Mouse (Mus musculus) lung, postnatal 14 days (tissue): ENCODE results near the gene Slfnl1.

Experiments
- DNase-seq: peaks from one replicate; pipeline ENCODE4 v3.0.0; 2021

The Slfnl1 gene

DNA sequence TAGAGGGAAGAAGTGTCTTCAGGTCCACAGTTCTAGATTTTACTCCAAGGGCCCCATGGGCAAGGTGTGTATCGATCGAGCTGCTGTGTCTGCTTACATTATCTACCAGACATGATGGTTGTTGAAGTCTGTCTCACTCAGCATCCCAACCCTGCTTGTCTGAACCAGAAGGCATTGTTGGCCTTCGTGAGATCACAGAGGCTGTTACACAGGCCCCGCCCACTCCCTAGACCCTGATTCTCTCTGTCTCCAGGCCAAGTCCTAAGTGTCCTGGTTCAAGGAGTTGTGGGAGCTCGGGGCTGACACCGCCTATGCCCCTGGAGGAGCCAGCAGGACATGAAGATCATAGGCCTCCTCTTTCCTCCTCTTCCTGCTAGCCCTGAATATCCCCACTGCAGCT lies at the start of gene Slfnl1:
Slfnl1 (plus strand) TSS at position 246 of the 400 bp plus-strand sequence.
- no peak for DNase-seq

DNA sequence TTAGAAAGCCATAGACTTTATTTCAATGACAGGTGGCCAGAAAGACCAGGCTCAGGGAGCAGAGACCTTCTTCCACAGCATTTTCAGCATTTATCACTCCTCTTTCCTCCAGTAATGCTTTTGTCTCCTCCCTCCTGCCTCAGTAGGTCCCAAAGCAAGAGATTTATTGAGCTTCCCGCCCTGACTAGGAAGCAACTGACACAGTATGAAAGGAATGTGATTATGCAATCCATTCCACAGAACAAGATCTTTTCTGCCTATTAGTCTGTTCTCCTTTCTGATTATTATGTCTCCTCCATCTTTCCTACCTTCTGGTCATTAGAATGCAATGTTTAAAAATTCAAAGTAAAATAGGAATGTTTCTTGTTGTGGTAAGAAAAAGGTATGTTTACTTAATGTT lies 44.3 kb upstream of the Slfnl1 start:
- DNase-seq = no peak

DNA sequence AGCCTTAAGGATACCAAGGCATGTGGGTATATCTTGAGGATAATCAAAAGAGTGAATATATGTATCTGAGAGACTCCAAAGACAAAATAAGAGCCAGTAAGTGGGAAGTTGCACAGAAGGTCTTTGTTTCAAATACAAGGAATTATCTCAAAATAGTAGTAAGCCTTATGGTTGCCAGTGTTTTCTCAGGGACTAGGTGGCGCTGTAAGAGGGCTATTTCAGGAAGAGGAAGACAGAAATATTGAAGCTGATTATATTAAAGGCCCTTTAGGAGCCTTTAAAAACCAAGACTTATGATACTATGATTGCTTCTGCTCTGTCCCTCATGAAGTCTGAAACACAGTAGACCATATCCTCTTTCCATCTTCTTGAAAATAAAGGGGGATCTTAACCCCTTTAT lies 25.1 kb upstream of the Slfnl1 start:
- DNase-seq = no peak

DNA sequence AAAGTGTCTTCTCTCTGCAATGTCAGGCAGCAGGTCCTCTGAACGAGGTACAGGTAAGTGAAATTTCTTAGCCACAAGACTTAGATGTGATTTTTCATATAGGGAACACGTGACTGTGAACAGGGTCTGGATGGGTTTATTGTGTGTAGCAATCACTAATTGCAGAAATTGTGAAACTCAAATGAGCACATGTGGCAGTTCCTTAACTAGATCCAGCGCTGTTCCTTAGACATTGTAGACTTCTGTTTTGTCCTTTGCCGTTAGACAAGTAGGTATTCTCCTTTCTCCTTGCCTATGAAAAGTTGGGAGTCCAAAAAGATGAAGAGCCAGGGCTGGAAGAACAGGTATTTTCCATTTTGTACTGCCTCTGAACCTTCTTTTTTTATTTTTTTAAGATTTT lies 20.8 kb upstream of the Slfnl1 start:
- no peak for DNase-seq

DNA sequence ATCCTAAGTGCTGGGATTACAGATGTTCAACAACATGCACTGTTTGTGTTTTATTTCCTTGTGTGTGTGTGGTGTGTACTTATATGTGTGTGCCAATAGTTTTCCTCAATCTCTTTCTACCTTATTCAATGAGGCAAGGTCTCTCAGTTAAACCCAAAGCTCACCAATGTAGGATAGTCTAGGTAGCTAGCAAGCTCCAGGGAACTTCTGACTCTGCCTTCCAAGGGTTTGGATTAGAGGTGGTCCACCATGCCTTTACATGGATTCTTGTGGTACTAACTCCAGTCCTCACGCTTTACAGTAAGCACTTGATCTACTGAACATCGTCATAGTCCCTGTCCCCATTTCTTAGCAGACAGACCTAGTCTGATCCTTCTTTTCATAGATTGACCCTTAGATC lies 17.7 kb upstream of the Slfnl1 start:
- DNase-seq = no peak

DNA sequence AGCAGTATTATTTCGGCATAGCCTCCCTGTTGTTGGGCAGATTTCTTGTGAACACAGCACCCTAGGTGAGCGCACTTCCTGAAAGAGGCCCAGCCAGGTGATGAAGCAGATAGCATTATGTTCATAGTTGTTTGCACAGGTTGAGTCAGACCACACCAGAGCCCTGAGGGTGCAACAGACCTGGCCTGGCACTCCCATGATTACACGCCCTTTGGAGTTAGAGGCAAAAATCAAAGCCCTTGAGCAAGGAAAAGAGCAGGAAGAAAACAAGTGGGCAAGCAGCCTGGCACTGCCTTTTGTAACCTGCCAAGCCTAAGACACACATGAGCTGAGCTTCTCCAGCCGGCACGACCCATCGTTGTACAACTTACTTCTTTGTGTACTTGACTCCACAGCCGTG lies 15.5 kb upstream of the Slfnl1 start:
- DNase-seq = no peak

DNA sequence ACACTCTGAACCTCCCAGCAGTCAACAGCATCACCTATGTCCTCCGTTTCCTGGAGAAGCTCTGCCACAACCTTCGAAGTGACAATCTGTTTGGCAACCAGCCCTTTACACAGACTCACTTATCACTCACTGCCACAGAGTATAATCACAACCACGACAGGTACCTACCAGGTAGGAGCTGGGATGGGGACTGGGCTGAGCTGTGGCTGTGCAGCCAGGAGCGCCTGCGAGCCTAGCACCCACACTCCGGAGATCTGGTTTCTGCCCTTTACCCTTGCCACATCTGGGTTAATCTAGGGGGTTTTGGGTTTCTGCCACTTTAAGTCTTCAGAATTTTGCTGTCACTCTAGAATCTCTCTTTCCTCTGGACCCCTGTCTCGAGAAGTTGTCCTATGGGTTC lies 15.1 kb upstream of the Slfnl1 start:
- no peak for DNase-seq

DNA sequence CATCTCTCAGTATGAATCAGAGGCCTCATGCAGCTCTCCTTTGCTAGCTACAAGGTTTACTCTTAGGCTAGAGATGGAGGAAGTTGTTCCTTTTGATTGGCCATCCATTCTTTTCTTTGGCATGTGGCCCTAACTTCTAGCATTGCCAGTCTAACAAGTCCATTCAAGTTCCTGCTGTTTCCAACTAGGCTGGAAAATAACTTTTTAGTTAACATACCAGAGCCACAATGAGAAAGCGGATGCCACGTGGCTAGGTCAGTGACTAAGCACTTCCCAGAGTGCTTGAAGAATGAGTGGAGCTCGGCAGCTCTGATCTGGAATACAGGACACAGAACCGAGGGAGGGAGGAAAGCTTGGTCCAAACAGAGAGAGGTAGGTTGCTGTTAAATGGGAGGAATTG lies 14.7 kb upstream of the Slfnl1 start:
- peak; percentile 15 for DNase-seq

DNA sequence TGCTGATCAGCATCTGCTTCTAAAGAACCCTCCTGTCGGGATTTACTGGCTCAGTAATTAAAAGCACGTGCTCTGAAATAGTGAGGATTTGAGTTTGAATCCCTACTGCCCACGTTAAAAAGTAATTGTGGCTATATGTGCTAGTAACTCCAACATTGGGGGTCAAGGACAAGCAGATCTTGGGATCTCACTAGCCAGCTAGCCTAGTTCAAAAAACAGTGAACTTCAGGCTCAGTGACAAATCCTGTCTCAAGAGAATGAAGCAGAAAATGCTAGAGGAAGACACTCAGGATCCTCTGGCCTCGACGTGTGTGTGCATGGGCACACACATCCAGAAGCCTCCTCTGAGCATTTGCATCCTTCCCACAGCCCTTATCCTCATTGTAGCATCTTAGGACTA lies 10.3 kb upstream of the Slfnl1 start:
- no peak for DNase-seq

DNA sequence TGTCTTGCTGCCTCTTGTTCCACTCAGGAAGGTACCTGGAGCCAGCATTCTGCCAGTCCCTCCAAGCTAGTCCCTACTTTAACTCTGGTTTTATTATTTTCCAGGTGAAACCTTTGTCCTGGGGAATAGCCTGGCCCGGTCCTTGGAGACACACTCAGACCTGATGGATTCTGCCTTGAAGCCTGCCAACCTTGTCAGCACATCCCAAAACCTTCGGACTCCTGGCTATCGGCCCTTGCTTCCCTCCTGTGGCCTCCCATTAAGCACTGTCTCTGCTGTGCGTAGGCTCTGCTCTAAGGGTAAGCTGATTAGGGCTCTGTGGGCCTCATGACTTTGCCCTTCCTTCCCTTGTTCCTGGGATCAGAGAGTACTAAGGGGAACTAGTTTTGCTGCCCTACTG lies 9.7 kb upstream of the Slfnl1 start:
- no peak for DNase-seq

DNA sequence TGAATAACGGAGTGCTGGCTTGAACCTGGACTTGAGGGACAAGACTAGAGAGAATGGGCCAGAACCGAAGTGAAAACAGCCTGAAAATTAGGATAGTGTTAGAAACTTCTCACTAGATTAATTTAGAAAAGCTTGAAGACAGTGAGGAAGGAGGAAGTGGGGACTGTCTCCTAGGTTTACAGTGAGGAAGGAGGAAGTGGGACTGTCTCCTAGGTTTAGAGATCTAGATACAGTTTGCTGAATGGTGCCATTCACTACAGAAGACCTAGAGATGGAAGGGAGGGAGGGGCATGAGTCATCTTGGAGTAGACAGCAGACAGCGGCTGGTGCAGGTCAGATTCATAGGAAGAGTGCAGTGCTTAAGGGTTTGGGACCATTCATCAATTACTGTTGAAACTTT lies 8.9 kb upstream of the Slfnl1 start:
- DNase-seq = no peak

DNA sequence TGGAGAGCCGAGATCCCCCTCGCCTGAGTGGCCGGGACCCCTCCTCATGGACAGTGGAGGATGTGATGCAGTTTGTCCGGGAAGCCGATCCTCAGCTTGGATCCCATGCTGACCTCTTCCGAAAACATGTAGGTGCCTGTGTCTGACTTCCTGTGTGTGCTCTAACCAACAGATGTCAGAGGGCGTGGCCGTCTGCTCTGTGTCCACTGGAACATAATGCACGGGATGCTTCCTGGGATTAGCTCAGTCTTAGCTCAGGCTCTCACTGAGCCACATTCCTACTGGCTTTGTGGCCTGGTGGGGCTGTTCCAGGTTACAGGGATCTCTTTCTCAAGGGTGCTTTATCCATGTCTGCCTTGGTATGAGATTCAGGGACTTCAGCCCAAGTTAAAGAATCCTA lies 3.9 kb upstream of the Slfnl1 start:
- no peak for DNase-seq

DNA sequence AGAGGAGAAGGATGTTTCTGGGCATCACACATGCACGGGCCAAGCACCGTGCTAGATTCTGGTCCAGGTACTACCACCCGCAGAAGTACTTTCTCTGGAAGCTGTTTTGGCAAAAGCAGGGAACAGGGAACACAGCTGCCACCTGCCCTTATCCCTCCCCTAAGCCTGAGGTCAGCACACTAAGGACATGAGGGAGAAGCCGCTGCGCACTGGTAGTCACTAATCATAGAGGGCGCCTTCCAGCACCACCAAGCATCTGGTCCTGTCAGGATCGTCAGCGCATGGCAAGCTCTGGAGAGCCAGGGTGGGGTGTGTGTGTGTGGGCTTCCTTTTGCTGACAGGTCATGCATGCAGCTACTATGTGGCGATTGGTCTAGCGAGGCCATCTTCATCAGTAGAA lies 6.6 kb downstream of the Slfnl1 start:
- DNase-seq = no peak

DNA sequence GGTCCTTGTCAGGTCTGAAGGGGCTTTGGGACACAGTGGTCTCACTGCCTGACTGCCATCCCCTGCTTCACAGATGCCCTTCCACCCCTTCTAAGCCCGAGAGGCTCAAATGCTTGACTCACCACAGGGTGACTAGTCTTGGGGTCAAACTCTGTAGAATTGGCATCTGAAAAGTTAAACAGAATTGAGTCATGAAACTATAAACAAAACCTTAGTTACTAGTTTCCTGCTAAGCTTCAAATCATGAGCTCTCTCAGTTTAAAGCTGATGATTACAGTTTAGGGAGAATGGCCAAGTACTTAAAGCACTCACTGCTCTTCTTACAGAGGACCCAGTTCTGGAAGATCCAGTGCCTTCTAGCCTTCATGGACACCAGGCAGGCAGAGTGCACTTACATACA lies 12.9 kb downstream of the Slfnl1 start:
- no peak for DNase-seq

DNA sequence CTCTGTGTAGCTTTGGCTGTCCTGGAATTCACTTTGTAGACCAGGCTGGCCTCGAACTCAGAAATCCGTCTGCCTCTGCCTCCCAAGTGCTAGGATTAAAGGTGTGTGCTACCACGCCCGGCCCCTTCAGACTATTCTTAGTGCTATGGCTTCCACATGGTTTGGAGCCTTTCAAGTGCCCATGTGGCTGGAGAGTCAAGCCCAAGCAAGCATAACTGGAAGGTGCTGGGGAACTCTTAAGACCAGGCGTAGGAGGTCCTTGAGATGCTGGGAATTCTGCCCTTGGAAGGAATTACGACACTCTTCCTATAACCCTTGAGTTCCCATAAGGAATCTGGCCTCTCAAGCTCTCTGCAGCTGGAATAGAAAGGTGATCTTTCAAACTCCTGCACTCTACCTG lies 24.6 kb downstream of the Slfnl1 start:
- peak; percentile 6 for DNase-seq

DNA sequence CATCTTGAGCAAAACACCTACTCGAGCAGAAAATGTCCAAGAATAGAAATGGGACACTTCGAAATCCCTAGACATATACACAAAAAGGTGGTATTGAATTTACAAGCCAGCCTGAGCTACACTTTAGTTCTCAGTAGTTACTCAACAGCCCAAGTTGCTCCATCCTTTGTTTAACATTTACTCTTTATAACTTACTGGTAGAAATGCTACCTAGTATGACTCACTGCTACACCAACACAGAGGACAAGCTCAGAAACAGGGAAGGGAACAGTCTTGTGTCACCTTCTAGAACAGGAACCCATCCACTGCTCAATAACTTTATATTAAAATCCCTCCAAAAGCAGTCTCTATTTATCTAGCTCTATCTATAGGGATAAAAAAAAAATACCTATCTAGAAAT lies 33.7 kb downstream of the Slfnl1 start:
- no peak for DNase-seq

DNA sequence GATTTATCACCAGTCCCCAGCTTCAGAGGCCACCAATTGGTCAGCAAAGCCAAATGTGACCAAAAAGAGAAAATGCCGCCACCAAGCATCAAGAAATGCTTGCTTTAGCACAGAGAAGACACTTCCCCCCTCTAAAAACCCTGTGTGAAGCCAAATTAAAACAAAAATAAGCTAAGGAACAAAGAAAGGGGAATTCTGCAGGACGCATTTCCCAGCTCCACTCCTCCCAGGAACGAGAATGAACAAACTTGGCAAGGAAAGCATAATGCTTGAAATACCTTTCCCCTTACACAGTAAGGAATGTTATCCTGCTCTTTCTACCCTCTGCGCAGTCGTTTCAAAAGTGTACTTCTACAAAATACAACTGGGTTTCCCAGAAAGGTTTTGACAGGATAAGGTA lies 36.0 kb downstream of the Slfnl1 start:
- DNase-seq = peak; percentile 21

DNA sequence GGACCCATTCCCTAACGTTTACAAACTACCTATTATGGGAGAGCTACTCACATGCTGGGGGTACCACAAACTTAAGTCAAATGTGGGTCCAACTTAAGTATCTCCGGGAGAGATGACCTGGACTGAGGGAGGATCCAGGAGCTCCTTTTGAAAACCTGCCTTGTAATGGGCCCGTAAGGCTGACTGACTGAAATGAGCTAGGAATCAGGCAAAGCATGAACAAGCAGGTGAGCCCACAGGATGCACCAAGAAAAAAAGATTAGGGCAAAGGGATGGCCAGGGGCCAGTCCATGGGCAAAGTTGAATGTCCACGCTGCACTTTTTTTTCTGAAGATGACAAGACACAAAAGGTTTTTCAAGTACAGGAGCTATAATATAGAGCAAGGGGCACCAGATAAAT lies 37.0 kb downstream of the Slfnl1 start:
- no peak for DNase-seq

DNA sequence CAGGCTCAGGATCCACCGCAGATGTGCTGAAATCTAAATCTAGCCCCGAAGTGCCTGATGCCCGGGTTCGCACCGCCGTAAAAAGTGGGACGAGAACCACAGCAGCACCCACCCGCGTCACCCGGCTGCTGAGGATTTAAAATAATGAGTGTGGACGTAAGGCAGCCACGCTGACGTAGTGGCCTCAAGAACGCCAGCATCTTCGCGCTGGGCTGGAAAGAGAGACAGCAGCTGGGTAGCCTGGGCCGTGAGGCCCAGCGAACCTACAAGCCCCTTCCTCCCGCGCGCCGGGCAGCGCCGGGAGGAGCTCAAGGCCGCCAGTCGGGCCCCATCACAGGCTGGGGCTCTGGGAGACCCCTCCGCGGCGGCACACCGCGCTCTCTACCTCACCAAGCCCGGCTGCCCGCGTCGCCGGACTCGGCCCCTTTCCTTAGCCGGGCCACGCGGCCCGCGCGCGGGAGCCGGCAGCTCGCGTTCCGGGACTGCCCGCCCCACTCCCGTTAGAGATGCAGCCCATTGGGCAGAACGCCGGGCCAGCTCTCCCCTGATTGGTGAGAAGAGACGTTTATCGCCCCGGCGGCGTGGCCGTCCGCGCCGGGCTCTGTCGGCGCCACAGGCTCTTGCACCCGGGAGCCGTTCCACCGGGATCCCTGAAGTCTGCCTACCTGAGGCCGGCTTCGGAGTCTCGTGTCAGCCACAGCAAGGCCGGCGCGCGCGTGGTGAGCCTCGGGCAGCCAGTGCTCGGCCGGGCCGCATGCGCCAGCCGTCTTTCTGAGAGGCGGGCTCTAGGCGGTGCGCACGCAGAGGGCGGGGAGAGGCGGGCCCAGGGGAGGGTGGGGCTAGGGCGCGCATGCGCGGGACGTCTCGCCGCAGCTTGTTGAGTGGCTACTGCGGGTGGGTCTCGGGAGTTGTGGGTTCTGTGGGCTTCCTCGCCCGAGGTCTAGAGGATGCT lies 37.7 kb downstream of the Slfnl1 start, which contains the start of gene Ctps:
Ctps (minus strand) TSS at position 791 of the 952 bp plus-strand sequence.
- peak; percentile 94 for DNase-seq

DNA sequence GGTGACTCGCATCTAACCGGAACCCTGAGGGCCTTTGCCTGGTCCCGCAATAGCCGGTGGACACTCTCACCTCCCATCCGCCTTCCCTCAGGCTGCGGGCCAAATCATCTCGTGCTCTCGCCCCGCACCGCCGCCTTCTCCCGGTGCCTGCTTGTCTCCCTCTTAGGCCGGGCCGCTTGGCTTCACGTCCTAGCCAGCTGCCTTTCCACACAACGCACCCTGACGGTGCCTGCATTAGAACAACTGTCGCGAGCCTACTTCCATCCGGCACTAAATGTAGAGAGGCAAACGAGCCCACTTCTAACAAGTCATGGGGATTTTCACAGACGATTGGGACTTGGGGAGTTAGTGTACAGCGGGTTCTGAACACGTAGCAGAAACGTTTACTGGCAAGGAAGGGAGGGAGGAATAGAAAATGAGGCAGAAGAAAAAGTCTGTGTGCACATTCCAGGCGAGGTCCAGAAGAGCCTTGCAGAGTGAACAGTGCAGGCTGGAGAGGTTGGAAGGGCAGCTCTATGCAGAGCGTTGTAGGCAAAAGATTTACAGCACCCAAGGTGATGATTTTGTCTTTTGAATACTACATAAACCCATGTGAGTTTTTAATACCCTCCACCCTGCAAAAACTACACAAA lies 38.5 kb downstream of the Slfnl1 start:
- DNase-seq = no peak

DNA sequence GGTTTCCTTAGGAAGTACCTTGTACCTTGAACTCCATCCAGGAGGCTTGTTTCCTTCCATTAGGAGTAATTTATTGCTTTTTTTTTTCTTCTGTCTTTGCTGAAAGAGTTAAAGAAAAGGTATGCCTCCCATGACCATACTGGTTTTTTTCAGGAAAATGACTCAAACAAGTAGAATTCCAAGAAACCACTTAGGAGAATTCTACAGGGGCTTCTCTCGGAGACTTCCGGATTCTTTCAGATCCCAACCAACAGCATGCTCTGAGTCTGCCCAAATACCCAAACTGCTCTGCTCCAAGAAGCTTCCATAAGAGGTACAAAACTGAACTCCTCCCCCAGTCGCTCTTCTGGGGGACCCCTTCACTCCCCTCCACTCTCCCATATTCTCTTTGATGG lies 39.0 kb downstream of the Slfnl1 start:
- DNase-seq = no peak

DNA sequence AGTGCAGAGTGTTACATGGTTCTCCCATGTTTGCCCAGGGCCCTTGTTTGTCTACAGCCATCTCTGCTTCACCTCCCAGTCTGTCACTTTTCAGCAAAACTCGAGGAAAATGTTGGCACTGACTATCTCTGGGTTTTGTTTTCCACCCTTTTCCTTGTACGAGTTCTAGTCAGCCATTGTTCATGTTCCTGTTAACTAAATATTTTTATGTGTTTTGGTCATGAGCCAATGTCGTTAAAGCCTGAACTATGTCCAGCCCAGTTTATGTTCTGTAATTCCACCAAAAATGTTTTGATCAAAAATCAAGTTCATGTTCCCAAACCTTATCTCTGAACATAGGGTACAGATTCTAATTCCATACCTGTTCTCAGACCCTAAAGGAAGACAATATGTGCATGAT lies 39.7 kb downstream of the Slfnl1 start:
- no peak for DNase-seq

DNA sequence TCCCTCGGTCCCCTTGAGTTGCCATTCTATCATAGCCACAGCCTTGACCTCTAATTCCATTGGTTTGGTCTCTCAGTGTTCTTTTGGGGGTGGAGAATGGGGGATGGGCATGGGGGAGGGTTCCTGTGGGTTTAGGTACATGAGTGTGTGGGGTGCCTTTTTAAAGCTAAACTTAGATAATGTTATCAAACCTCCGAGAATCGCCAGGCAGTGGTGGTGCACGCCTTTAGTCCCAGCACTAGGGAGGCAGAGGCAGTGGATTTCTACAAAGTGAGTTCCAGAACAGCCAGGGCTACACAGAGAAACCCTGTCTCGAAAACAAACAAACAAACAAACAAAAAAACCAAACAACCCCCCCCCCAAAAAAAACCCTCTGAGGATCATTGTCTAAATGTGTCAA lies 48.9 kb downstream of the Slfnl1 start:
- DNase-seq = no peak

DNA sequence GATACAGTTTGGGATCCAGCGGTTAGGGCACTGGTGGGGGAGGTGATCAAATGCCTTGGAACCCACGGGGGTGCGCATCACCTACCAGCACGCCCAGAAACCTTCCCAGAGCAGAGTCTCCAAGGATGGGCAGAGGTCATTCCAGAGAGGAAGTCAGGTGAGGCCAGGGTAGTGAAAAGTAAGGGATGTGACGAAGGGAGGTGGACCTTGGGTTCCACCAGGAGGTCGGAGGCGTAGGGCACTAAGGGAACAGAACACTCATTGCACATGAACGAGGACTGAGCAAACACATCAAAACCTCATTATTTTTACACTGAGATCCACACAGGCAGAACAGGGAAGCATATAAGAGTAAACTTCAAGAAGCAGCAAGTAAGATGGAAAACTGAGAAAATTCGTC lies 49.7 kb downstream of the Slfnl1 start:
- no peak for DNase-seq
